Mouse (Mus musculus) T-cell, adult 2 months (primary cell): Measurements from ENCODE around the gene Osbpl6.

Experiments used
- DNase-seq: peaks from one replicate; pipeline ENCODE4 v3.0.0; 2022; ENCODE audit warnings: low spot score

The Osbpl6 gene

DNA sequence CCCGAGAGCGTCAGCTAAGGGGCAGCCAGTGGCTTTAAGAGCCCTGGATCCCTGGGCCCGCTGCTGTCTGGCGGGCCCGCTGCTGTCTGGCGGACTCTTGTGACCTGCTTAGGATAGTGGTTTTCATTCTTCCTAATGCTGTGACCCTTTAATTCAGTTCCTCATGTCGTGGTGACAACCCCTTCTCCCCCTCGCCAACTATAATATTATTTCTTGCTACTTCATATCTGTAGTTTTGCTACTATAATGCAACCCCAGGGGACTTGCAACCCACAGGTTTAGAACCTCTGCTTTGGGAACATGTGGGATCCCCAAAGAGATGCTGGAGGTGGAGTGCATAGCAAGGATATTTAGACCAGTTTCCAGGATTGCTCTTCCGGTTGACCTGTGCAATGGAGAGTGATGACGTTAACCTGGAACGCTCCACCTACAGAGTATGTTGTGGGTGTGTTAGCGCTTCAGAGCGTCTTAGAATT, 242.4 kb downstream of the Osbpl6 start:
- no peak for DNase-seq
